Mouse (Mus musculus): ENCODE data around the gene Fahd1.

DNA sequence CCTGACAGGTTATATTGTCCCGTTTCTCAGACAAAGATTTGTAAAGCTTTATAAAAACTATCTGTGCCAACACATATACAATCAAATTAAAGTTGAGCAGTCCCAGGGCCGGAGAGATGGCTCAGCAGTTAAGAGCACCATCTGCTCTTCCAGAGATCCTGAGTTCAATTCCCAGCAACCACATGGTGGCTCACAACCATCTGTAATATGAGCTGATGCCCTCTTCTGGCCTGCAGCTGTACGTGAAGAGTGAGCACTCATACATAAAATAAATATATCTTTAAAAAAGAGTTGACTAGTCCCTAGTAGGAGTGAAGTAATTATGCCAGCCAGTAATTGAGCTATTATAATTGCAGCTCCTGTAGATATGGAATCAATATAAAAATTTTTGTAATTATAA, 49.6 kb downstream of the Fahd1 start:
- no peak for TF ChIP-seq POLR2A (IDR thresholded peaks at IDR 0.05; ENCODE audit: low read depth, low read length)
- no peak for TF ChIP-seq CTCF (IDR thresholded peaks at IDR 0.05; ENCODE audit: extremely low read depth, insufficient read length, insufficient replicate concordance, low read depth, low read length)

Data from small intestine, adult 2 months (tissue).